Mouse (Mus musculus): Measurements from ENCODE around the gene Tent5d.

GRCm38 (mm10) chrX:107790136-107790535, 2.3 kb upstream of the Tent5d start:
- no peak for TF ChIP-seq CTCF (IDR thresholded peaks at IDR 0.05; ENCODE audit: insufficient read depth, low read length)
- no peak for TF ChIP-seq POLR2A (IDR thresholded peaks at IDR 0.05; ENCODE audit: borderline replicate concordance, extremely low read depth, low read depth, low read length)

Data from lung, adult 2 months (tissue).